Mouse (Mus musculus) heart, embryonic 12.5 days (tissue): ENCODE results near the gene Gm35315. TPM values are rescaled to one million over a fixed set of nuclear protein-coding genes. Genes with fewer than 3 reads are reported as not detected.
A peak's percentile ranks its signal among the peaks of the same experiment; 100 is the strongest.

Experiments used
- ATAC-seq: fragments of 200-750 bp; cut with Nextera tagmentation; 2 replicates; pipeline ENCODE4 v1.8.0; 2017; ENCODE audit warnings: moderate TSS enrichment, moderate library complexity; ENCODE audit not compliant: insufficient number of reproducible peaks, low FRiP score
- H3K27ac ChIP-seq: fragments of 300-500 bp; sonication (generic); 2 replicates; pipeline ENCODE4 v1.5.1; 2016; ENCODE audit warnings: mild to moderate bottlenecking, moderate library complexity; ENCODE audit not compliant: poor library complexity, severe bottlenecking
- H3K27me3 ChIP-seq: fragments of 300-500 bp; sonication (generic); replicated peaks from 2 replicates; pipeline ENCODE4 v1.6.1; 2016; ENCODE audit warnings: mild to moderate bottlenecking, moderate library complexity
- H3K36me3 ChIP-seq: fragments of 300-500 bp; sonication (generic); 2 replicates; pipeline ENCODE4 v1.6.1; 2016; ENCODE audit warnings: mild to moderate bottlenecking, moderate library complexity
- H3K4me1 ChIP-seq: fragments of 300-500 bp; sonication (generic); replicated peaks from 2 replicates; pipeline ENCODE4 v1.6.1; 2016; ENCODE audit warnings: mild to moderate bottlenecking
- H3K4me2 ChIP-seq: fragments of 300-500 bp; sonication (generic); 2 replicates; pipeline ENCODE4 v1.6.1; 2016; ENCODE audit warnings: mild to moderate bottlenecking, moderate library complexity
- H3K4me3 ChIP-seq: fragments of 300-500 bp; sonication (generic); 2 replicates; pipeline ENCODE4 v1.5.1; 2016; ENCODE audit warnings: mild to moderate bottlenecking
- H3K9ac ChIP-seq: fragments of 300-500 bp; sonication (generic); 2 replicates; pipeline ENCODE4 v1.6.1; 2016; ENCODE audit warnings: mild to moderate bottlenecking, moderate library complexity
- H3K9me3 ChIP-seq: fragments of 300-500 bp; sonication (generic); replicated peaks from 2 replicates; pipeline ENCODE4 v1.6.1; 2016; ENCODE audit warnings: mild to moderate bottlenecking, moderate library complexity
- WGBS: fragments of 180-500 bp; shearing (Covaris S2); methylation state at CpG from one replicate; pipeline ENCODE4 v1.1.7; 2016; 5-methylcytosine and 5-hydroxymethylcytosine counted together
- polyA plus RNA-seq: library from polyadenylated mRNA; unstranded; fragments of >200 nt; fragmentation: Nextera tagmentation; extraction: Ambion mirVana; gene quantifications from 2 replicates; pipeline ENCODE4 v1.2.1, GENCODE M21; 2016

Gm35315 gene
- polyA plus RNA-seq, 1 experiment from 2014 or later = 0.46 TPM

GRCm38 (mm10) chr5:110108305-110108628 is 14.0 kb upstream of the Gm35315 start:
- ATAC-seq = no peak
- Histone ChIP-seq H3K9me3 (0 out of 2 replicates have a peak, but pooled peaks cover 3% of the 10 kb centered on the region), H3K9ac (no peak overlapping the region), H3K27me3 (no peaks in the 10 kb centered on the region), H3K27ac (peak overlapping the region; percentile 96; the same call in 1 of the 2 replicates), H3K4me2 (peak overlapping the region; percentile 94), H3K4me1 (peaks cover 14% of the 10 kb centered on the region), H3K36me3 (peaks cover 43% of the 10 kb centered on the region), H3K4me3 (peak overlapping the region; percentile 69)
- 1% methylated on average over 7 of the region's 7 CpGs for WGBS

- peak within 1 kb of the TSS; percentile 94 for H3K4me2 ChIP-seq
- peak within 1 kb of the TSS; percentile 69 for H3K4me3 ChIP-seq
- H3K36me3 ChIP-seq = peaks cover 43% of the 10 kb centered on the region
- peaks cover 14% of the 10 kb centered on the region for H3K4me1 ChIP-seq
- peak; percentile 91 for ATAC-seq
- H3K27ac ChIP-seq = peak within 1 kb of the TSS; percentile 96
- peak within 1 kb of the TSS; percentile 75 for H3K9ac ChIP-seq
- under 1% methylated on average over 70 of the region's 71 CpGs for WGBS
- H3K27me3 ChIP-seq = no peaks in the 10 kb centered on the region
- H3K9me3 ChIP-seq = 0 out of 2 replicates have a peak, but pooled peaks cover 3% of the 10 kb centered on the region
These were observed 13.5 kb upstream of the Gm35315 start, which contains the start of gene Gtpbp6 for GRCm38 (mm10) chr5:110107581-110108304. Gtpbp6 (minus strand) TSS chr5:110108197.

- peak overlapping the region; percentile 69 for H3K4me3 ChIP-seq
- no peaks in the 10 kb centered on the region for H3K27me3 ChIP-seq
- H3K9ac ChIP-seq = peak overlapping the region; percentile 75
- peak overlapping the region; percentile 94 for H3K4me2 ChIP-seq
- H3K9me3 ChIP-seq = 0 out of 2 replicates have a peak, but pooled peaks cover 3% of the 10 kb centered on the region
- peaks cover 44% of the 10 kb centered on the region for H3K36me3 ChIP-seq
- 15% methylated on average over 39 of the region's 41 CpGs for WGBS
- peak overlapping the region; percentile 96 for H3K27ac ChIP-seq
- ATAC-seq = peak; percentile 38
- peaks cover 18% of the 10 kb centered on the region for H3K4me1 ChIP-seq
These were observed 12.8 kb upstream of the Gm35315 start for GRCm38 (mm10) chr5:110106901-110107564.

GRCm38 (mm10) chr5:110106140-110106871 is 12.1 kb upstream of the Gm35315 start:
- Histone ChIP-seq H3K36me3 (peaks cover 44% of the 10 kb centered on the region), H3K4me1 (peaks cover 26% of the 10 kb centered on the region), H3K4me2 (peak overlapping the region; percentile 94), H3K27me3 (no peaks in the 10 kb centered on the region), H3K9ac (peak overlapping the region; percentile 75; the same call in 1 of the 2 replicates), H3K9me3 (0 out of 2 replicates have a peak, but pooled peaks cover 3% of the 10 kb centered on the region), H3K4me3 (peak overlapping the region; percentile 69), H3K27ac (no peak overlapping the region)
- WGBS = 92% methylated on average over 26 of the region's 26 CpGs
- no peak for ATAC-seq

GRCm38 (mm10) chr5:110104616-110105380 is 10.6 kb upstream of the Gm35315 start:
- Histone ChIP-seq H3K9ac (no peak overlapping the region), H3K4me2 (no peak overlapping the region), H3K27me3 (0 out of 2 replicates have a peak, but pooled peaks cover 5% of the 10 kb centered on the region), H3K9me3 (0 out of 2 replicates have a peak, but pooled peaks cover 3% of the 10 kb centered on the region), H3K27ac (no peak overlapping the region), H3K4me1 (peaks cover 29% of the 10 kb centered on the region), H3K4me3 (no peak overlapping the region), H3K36me3 (peaks cover 44% of the 10 kb centered on the region)
- no peak for ATAC-seq
- WGBS = 92% methylated on average over 36 of the region's 36 CpGs

- Histone ChIP-seq H3K9ac (no peak overlapping the region), H3K27me3 (0 out of 2 replicates have a peak, but pooled peaks cover 12% of the 10 kb centered on the region), H3K36me3 (peaks cover 44% of the 10 kb centered on the region), H3K4me3 (no peak overlapping the region), H3K4me1 (peaks cover 29% of the 10 kb centered on the region), H3K4me2 (no peak overlapping the region), H3K9me3 (0 out of 2 replicates have a peak, but pooled peaks cover 3% of the 10 kb centered on the region), H3K27ac (no peak overlapping the region)
- 93% methylated on average over 27 of the region's 27 CpGs for WGBS
- ATAC-seq = no peak
These were observed 9.8 kb upstream of the Gm35315 start for GRCm38 (mm10) chr5:110103901-110104615.

GRCm38 (mm10) chr5:110102853-110103625 is 8.8 kb upstream of the Gm35315 start:
- no peak overlapping the region for H3K4me2 ChIP-seq
- peaks cover 44% of the 10 kb centered on the region for H3K36me3 ChIP-seq
- no peak for ATAC-seq
- H3K27me3 ChIP-seq = 0 out of 2 replicates have a peak, but pooled peaks cover 13% of the 10 kb centered on the region
- H3K27ac ChIP-seq = no peak overlapping the region
- no peak overlapping the region for H3K9ac ChIP-seq
- WGBS = 92% methylated on average over 19 of the region's 19 CpGs
- peaks cover 29% of the 10 kb centered on the region for H3K4me1 ChIP-seq
- no peak overlapping the region for H3K4me3 ChIP-seq
- 0 out of 2 replicates have a peak, but pooled peaks cover 3% of the 10 kb centered on the region for H3K9me3 ChIP-seq

- Histone ChIP-seq H3K4me3 (peak overlapping the region; percentile 41), H3K27me3 (0 out of 2 replicates have a peak, but pooled peaks cover 13% of the 10 kb centered on the region), H3K4me2 (peak overlapping the region; percentile 84; the same call in 1 of the 2 replicates), H3K27ac (no peak overlapping the region), H3K9me3 (0 out of 2 replicates have a peak, but pooled peaks cover 3% of the 10 kb centered on the region), H3K9ac (no peak overlapping the region), H3K36me3 (peaks cover 44% of the 10 kb centered on the region), H3K4me1 (peaks cover 29% of the 10 kb centered on the region)
- 88% methylated on average over 13 of the region's 13 CpGs for WGBS
- ATAC-seq = no peak
These were observed 8.2 kb upstream of the Gm35315 start for GRCm38 (mm10) chr5:110102429-110102828.

GRCm38 (mm10) chr5:110101716-110102347 is 7.6 kb upstream of the Gm35315 start:
- 0 out of 2 replicates have a peak, but pooled peaks cover 3% of the 10 kb centered on the region for H3K9me3 ChIP-seq
- peaks cover 27% of the 10 kb centered on the region for H3K4me1 ChIP-seq
- no peak overlapping the region for H3K27ac ChIP-seq
- peak overlapping the region; percentile 11; the same call in 1 of the 2 replicates for H3K9ac ChIP-seq
- H3K36me3 ChIP-seq = peaks cover 44% of the 10 kb centered on the region
- peak overlapping the region; percentile 41 for H3K4me3 ChIP-seq
- H3K4me2 ChIP-seq = peak overlapping the region; percentile 84
- peak; percentile 57 for ATAC-seq
- 12% methylated on average over 34 of the region's 34 CpGs for WGBS
- H3K27me3 ChIP-seq = 0 out of 2 replicates have a peak, but pooled peaks cover 13% of the 10 kb centered on the region
